Mouse (Mus musculus) ES-Bruce4 (cell line): Measurements from ENCODE around the gene Inafm1.

ENCODE experiments used
- EP300 ChIP-seq: IDR thresholded peaks from 2 replicates; pipeline ENCODE4 v1.6.1; 2011; ENCODE audit warnings: low read depth, low read length; ENCODE audit not compliant: insufficient read depth
- POLR2A ChIP-seq: IDR thresholded peaks from one replicate; pipeline ENCODE4 v1.8.1; 2011; ENCODE audit warnings: low read length; ENCODE audit not compliant: insufficient read depth

GRCm38 (mm10) chr7:16285450-16286025 lies 12.1 kb upstream of the Inafm1 start:
- TF ChIP-seq POLR2A (no peak), EP300 (no peak)
